Mouse (Mus musculus): ENCODE data around the gene Mrps12. TPM values are rescaled to one million over a fixed set of nuclear protein-coding genes. Genes with fewer than 3 reads are reported as not detected.

The Mrps12 gene
- total RNA-seq (2021) = 10 to 100 TPM; 81.4 to 86.2 TPM
- long read RNA-seq, experiment 1, transcript Mrps12-201 (3 exons, 722 nt) = major isoform, 96 of 144 reads
- long read RNA-seq, experiment 1, transcript Mrps12-204 (2 exons, 883 nt) = minor isoform, 33 of 144 reads
- long read RNA-seq, experiment 1, partial matches to known transcripts = 1 of 144 reads
- long read RNA-seq, experiment 1, other reads (novel, unspliced or antisense) = 14 of 144 reads
- long read RNA-seq, experiment 2, transcript Mrps12-201 (3 exons, 722 nt) = major isoform, 50 of 72 reads
- long read RNA-seq, experiment 2, transcript Mrps12-204 (2 exons, 883 nt) = minor isoform, 15 of 72 reads
- long read RNA-seq, experiment 2, partial matches to known transcripts = 0 of 72 reads
- long read RNA-seq, experiment 2, other reads (novel, unspliced or antisense) = 7 of 72 reads

GRCm38 (mm10) chr7:28741709-28742438, at the start of gene Mrps12, which contains the start of gene Sars2:
Gene Mrps12 (minus strand): TSS chr7:28741820.
Gene Sars2 (plus strand): TSS chr7:28741992.
- DNase-seq = peak; percentile 94

- peak in 1 of 2 experiments; percentile 29 for DNase-seq
Observed at GRCm38 (mm10) chr7:28790066-28790806, 48.6 kb upstream of the Mrps12 start.

GRCm38 (mm10) chr7:28789235-28789634, 47.6 kb upstream of the Mrps12 start:
- DNase-seq = no peak

DNA sequence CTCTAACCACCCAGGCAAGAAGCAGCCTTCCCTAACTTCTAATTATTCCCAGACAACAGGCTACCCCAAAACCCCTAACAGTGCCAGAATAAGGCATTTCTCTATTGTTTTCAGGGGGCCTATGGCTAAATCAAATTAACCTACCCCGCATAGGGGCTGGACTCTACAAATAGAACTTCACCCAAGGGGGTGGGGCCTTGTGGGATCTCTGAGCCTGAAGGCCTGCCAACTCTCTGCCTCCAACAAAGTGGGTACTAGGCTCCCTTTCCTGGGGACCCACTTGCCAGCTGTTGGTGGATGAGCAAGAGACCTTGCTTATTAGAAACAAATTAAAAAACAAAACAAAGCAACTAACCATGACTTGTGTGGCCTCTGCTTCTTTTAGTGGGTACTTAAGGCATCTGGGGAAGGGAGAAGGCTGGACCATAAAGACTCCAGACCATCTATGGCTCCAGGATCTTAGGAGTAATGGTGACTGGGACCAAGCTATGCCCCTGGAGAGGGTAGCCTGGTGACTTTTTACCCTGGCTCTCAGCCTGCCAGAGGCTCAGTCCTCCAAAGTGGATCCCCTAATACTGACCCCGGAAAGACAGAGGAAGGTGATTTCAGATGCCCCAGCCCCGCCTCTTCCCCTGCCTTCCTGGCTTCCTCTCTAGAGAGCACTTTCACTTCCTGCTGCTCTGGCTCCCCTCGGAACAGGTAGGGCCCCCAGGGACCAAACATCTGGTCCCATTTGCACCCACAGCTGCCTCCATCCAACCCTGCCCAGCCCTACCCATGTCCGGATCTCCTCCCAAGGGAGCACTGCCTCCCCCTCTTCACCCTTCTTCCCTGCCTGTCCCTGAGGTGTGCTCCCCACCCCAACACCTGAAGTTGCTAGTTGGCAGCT, 46.9 kb upstream of the Mrps12 start, which contains the start of gene Rinl:
TSS of gene Rinl (plus strand) at position 663 of the 889 bp plus-strand sequence.
- peak in 1 of 2 experiments; percentile 25 for DNase-seq

DNA sequence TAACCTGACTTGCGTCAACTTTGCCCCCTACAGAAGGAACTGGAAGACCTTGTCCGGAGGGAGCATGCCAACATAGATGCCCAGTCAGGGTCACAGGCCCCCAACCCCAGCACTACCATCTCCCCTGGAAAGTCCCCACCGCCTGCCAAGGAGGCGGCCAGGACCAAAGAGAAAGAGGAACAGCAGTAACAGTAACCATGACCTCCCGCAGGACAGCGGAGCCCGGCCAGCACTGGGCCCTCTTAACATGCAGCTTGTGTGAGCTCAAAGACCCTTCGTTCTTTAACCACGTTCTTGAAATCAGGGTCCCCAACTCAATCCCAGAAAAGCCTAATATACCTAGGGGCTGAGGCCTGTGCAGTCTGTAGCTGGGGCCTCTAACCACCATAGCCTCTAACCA, 46.3 kb upstream of the Mrps12 start:
- no peak for DNase-seq

DNA sequence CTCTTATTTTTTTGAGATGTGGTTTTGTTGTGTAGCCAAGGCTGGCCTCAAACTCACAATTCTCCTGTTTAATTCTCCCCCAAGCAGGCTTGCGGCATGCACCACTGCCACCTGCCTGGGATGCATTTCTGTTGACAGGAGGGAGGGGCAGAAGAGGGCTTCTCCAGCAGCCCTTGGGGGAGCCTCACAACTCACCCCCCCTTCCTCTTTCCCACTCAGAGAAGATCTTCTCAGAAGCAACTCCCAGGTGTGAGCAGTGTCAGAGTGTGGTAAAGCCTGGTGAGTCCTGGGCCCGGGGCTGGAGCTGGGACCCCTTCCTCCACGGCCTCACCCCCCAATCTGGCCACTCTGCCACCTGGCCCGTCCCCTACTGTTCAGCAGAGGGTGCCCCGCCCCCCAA, 43.5 kb upstream of the Mrps12 start:
- no peak for DNase-seq

DNA sequence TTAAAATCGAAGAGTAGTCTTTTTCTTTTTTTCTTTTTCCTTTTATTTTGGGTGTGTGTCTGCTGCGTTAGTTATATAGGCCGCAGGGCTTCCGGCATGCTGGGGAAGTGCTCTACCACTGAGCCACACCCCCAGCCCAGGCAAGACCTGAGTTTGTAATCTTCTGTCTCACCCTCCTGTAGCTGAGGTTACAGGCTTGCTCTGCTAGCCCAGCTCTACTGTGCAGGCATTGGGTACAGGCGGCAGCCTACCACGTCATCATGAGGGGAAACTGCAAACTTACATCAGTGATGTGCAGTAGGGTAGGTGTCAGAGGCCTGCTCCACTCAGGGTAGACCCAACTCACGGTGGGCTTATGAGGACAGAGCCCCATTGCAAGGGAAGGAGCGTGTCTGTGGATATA, 39.6 kb upstream of the Mrps12 start:
- no peak for DNase-seq

DNA sequence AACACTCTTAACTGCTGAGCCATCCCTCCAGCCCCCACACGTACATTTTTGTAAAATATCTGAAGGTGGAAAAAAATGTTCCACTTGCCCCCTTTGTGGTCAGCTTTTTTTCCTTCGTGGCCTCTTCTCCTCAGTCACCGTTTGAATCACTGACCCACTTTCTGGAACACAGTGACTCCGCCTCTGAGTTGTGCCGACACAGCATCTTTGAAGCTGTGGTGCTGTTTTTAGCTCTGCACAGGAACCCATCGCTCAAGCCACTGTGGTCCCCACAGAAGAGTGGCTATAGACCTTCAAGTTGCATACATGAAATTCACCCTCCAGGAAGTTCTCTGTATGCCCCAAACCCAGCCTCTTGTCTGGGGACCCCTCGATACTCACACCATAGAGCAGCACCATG, 39.2 kb upstream of the Mrps12 start:
- peak; percentile 54 to 60 for DNase-seq

DNA sequence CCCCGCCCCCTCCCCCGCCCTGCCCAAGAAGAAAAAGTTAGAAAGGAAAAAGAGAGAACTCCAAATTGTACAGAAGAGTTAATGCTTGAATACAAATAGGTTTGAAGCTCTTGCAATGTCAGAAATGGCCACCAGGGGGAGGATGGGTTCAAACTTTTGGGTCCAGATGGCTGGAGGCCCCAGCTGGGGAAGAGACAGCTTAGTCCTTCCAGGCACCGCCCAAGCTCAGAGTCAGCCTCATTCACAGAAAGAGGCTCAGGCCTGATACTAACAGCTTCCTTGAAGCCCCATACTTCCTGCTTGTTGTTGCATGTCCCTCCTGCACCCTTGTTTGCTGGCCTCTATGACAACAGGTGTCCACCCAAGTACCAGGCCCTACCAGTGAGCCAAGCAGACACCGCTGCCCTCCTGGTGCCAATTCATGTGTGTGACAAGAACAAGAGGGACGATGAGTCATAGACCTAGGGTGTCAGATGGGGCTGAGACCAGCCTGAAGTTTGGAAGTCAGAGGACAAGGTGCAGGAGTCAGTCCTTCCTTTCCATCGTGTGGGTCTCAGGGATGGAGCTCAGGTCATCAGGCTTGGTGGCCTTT, 38.5 kb upstream of the Mrps12 start:
- peak; percentile 88 to 91 for DNase-seq

GRCm38 (mm10) chr7:28778825-28779224, 37.2 kb upstream of the Mrps12 start:
- DNase-seq = peak; percentile 40 to 41

DNA sequence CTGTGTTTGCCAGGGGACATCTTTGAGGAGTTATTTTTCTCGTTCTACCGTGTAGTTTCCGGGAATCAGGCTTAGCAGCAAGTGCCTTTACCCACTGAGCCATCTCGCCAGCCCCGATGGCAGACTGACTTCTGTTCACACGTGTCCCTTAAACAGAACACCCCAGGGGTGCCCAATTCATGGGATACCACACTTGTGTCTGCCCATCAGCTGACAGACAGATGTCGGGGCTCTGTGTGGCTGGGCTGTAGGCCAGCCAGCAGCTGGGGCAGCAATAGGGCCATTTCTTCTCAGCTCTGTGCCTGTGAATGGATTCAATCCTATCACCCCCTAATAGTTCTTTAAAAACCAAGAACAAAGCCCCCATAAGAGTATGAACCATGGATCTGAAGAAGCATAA, 33.5 kb upstream of the Mrps12 start:
- no peak for DNase-seq

- no peak for DNase-seq
Observed at GRCm38 (mm10) chr7:28774164-28774563, 32.5 kb upstream of the Mrps12 start.

GRCm38 (mm10) chr7:28773163-28773562, 31.5 kb upstream of the Mrps12 start:
- no peak for DNase-seq

DNA sequence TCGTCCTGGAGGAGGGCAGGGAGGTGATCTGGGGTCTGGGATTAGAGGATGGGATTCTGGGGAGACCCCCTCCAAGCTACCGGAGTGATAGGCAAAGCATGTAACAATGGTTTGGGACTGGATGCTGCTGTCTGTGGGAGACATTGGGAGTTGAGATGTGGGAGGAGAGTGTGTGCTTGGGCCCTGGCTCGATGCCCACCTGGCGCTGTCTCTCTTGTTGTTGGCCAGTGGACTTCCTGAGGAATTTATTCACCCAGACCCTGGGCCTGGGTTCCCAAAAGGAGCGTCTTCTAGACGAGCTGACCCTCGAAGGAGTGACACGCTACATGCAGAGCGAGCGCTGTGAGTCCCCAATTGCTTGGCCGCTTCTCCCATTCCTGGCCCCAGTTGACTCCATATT, 30.2 kb upstream of the Mrps12 start:
- peak in 1 of 2 experiments; percentile 28 for DNase-seq

- no peak for DNase-seq
Observed at GRCm38 (mm10) chr7:28770309-28770708, 28.7 kb upstream of the Mrps12 start.

- DNase-seq = no peak
Observed at GRCm38 (mm10) chr7:28769414-28769958, 27.9 kb upstream of the Mrps12 start.

GRCm38 (mm10) chr7:28767462-28767965, 25.9 kb upstream of the Mrps12 start, which contains the start of gene Nfkbib:
Gene Nfkbib (minus strand): TSS chr7:28767512.
- no peak for DNase-seq

DNA sequence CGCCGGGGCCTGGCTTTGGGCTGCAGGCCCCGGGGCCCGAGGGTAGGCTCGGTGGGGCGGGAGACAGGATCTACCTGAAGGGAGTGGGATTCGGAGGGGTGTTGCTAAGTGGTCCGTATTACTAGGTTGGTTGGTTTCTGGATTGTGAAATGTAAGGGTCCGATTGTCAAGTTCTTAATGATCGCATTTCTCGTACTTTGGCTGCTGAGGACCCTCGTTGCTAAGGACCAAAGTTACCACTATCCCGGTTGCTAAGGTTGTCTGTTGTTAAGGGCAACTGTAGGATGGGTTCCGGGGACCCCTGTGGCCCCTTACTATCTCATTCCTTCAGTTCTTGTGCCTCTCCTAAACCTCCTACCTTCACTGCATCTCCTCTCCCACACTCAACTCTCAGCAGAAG, 25.3 kb upstream of the Mrps12 start:
- DNase-seq = no peak

- peak; percentile 94 to 97 for DNase-seq
Observed at GRCm38 (mm10) chr7:28766173-28766879, 24.7 kb upstream of the Mrps12 start, which contains the start of gene Sirt2. Gene Sirt2 (plus strand): TSS chr7:28766735.

- peak; percentile 45 to 55 for DNase-seq
Observed at GRCm38 (mm10) chr7:28765211-28765610, 23.6 kb upstream of the Mrps12 start.

Data from adrenal gland, postnatal 36 days (tissue).